Mouse (Mus musculus) erythroblast, adult 5-6 weeks (primary cell): ENCODE measurements around the gene Gm15155. TPM values are rescaled to one million over a fixed set of nuclear protein-coding genes. Genes with fewer than 3 reads are reported as not detected.
"Not testable (repeated sequence)": the region's sequence is repeated elsewhere in the genome, so short reads cannot be mapped to it uniquely, and the experiment has no call there.

Source experiments
- ATAC-seq: replicated peaks from 2 replicates; pipeline ENCODE4 v1.8.0; 2016; ENCODE audit warnings: moderate number of reproducible peaks, mild to moderate bottlenecking, moderate TSS enrichment, inconsistent platforms; ENCODE audit not compliant: poor library complexity, low FRiP score, severe bottlenecking
- total RNA-seq, 2 experiments: library from RNA; stranded (forward) in 1 of 2; stranded (reverse) in 1 of 2; fragments of 150-400 nt in 1 of 2; fragments of 200-764, 138-1000 nt in 1 of 2; gene quantifications; 2 replicates each; pipeline versions ENCODE4 v1.2.3 to v1.2.4; 2015 to 2017; ENCODE audit warnings: low replicate concordance in 2 of 2

Gm15155 gene
- total RNA-seq (2015; ENCODE audit: low replicate concordance): not detected in 2 replicates
- not detected in 2 replicates for total RNA-seq (2017; ENCODE audit: low replicate concordance)

DNA sequence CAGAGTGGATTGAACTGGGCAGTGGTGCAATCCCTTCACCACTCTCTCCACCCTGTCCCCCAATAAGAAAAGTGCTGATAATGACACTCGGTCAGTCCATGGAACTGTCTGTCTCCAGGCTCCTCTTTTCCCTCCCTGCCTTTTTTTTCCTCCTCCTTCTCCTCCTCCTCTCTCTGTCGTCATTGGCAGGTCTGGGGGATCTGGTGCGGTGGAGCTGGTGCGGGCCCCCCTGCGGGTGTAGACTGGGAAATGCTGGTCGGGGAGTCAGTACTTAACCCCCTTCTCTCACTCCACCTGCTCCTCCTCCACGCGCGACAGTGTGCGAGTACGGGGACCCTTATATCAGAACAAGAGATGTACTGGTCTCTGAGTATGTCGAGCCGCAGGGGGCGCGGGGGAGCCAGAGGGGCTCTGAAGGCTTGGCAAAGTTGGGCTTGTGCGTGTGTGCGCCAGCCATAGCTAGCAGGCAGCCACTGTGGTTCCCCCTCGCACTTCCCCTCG is at the start of gene Gm15155:
TSS of gene Gm15155 (plus strand) at position 401 of the 501 bp plus-strand sequence.
- ATAC-seq: no peak

- no peak for ATAC-seq
These were observed 44.8 kb upstream of the Gm15155 start for GRCm38 (mm10) chrX:155579791-155580190.

DNA sequence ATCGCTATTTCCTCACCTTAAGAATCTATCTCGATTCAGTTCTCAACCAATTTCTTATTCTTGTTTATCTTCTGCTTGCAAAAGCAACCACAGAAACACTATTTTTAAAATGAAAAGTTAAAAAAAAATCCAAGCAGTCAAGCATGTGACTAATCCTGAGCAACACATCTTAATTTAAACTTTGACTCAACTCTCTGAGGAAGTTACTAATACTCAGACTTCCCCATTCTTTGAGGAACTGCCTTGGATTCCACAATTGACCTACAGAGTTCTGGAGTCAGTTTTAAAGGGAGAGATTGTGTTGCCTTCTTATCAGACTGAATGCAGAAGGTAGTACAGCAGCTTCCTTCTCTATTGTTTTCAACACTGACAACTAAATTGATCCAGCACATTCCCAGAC is 40.0 kb upstream of the Gm15155 start:
- ATAC-seq: no peak

DNA sequence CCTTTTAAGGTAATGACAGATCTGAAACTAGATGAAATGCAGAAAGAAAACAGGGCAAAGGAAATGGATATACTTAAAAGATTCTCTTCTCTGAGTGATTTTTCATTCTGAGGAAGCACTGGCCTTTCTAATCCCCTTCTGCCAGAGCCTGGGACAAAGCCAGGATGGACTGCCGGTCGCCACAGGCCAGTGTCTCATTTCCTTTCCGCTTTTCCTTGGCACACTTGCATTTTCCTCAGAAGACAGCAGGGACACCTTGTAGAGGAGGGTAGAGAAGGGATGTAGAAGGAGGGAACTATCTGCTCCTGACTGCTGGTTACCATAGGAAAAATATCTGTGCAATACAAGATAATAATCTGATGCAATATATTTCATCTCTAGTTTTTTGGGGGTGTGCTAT is 33.1 kb upstream of the Gm15155 start:
- no peak for ATAC-seq

DNA sequence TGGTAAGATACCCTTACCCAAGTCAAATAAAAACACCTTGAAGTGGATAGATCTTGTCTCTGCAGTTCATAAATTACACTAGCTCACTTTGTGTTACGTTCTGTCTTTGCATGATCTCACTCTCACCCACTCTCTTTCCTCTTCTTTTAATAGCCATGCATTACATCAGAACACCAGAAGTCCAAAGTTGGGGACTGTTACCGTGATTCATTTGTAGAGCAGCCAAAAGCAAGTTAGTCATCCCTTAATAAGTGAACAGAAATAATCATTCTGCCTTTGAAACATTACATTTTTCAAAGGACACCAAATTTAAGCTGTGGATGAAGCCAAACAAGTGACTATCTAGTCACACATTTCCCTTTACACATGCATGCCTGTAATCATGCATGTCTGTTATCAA is 32.1 kb upstream of the Gm15155 start:
- ATAC-seq: no peak

- no peak for ATAC-seq
These were observed 29.9 kb upstream of the Gm15155 start for GRCm38 (mm10) chrX:155594685-155595084.

GRCm38 (mm10) chrX:155596390-155596789 is 28.2 kb upstream of the Gm15155 start:
- ATAC-seq: no peak

DNA sequence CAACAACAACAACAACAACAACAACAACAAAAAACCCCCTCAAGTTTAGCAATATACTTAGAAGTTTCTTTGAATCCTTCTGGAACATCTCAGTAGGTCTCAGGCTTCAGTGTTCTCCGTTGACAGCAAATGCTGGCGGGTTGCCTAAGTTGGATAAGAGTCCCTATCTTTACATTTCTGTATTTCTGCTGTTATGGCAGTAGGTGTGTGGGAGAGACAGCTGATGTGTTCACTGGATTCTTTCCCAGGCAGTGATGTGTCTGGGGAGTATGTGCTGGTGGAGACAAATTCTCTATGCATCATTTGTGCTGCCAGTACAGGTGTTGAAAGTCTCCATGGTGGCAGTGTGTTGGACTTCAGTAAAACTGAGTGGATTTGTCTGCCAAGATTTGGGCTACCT is 23.3 kb upstream of the Gm15155 start:
- ATAC-seq: no peak

DNA sequence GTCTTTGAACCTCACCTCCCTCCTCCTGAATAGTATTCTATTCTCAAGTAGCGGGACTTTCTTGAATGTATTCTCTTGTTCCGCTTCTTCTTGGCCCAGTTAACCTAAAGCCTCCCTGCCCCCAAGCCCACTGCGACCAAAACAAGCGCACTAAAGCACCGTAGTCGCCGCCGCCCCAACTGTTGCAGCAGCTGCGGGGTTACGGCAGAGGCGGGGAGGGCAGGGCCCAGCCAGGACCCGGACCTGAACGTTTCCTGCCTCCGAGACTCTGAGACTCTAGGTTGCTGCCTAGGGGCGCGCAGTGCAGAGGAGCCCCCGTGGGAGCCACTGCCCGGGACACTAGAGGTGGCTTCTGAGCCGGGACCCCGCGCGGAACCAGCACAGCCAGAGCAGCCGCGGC is 2.0 kb upstream of the Gm15155 start:
- ATAC-seq: no peak

- ATAC-seq: no peak
These were observed 1.5 kb upstream of the Gm15155 start for GRCm38 (mm10) chrX:155622961-155623599.

GRCm38 (mm10) chrX:155623701-155624281 is 750 bp upstream of the Gm15155 start, which contains the start of gene Ptchd1:
Gene Ptchd1, minus strand, starts transcription at chrX:155623814.
- ATAC-seq: no peak

DNA sequence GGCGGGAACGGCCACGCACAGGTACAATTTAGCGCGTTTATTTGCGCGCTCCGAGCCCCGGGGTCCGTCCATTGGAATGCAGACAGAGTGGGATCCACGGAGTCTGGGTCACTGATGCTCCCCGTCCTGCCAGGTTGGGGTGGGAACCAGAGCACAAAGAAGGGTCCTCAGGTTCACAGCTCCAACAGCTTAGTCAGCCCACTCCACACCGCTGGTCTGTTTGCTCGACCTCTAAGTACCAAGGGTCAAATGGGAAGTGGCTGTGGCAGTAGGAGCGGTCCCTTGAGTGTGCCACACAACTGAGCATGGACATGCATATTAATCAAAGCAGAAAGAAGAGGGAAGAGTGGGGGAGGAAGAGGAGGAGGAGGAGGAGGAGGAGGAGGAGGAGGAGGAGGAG is 354 bp downstream of the Gm15155 start:
- no peak for ATAC-seq

DNA sequence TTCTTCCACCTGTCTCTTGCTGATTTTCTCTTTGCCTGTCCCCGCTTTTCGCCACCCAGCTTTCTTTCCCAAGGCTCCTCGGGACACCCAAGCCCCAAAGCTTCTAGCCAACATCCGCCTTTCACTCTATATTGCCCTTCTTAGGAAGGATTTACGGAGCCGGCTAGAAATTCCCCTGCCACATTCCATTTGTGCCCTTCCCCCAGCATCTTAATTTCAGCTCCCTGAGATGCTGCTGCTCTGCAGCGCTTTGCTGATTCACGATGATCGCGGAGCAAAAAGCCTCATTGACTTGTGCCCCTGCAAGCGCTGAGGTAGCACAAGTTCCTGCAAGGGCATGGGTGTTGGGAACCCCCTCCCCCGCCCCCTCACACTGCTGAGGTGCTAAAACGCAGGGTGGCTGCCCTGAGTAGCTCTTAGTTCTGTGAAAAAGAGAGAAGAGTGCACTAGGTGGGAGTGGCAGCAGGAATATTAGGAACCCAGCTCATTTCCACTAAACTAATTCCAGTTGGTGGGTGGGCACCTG is 1.2 kb downstream of the Gm15155 start:
- ATAC-seq: no peak

DNA sequence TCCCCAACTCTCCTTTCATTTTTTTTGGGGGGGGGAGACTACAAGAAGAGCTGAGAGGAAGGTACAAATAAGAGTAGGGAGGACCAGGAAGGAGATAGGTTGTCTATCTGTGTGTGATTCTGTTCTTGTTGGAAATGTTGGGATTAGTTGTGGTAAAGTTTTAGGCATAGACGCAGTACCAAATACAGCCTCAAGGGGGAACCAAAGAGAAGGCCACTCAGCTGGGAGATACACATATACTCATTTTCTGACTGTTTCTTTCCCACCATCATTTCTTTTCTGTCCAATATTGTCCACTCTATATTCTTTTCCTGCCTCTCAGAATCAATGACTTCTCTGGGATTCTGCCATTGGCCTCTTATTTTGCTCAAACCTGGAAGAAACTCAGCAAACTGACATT is 19.4 kb downstream of the Gm15155 start:
- no peak for ATAC-seq

- no peak for ATAC-seq
These were observed 21.4 kb downstream of the Gm15155 start for GRCm38 (mm10) chrX:155645975-155646374.

DNA sequence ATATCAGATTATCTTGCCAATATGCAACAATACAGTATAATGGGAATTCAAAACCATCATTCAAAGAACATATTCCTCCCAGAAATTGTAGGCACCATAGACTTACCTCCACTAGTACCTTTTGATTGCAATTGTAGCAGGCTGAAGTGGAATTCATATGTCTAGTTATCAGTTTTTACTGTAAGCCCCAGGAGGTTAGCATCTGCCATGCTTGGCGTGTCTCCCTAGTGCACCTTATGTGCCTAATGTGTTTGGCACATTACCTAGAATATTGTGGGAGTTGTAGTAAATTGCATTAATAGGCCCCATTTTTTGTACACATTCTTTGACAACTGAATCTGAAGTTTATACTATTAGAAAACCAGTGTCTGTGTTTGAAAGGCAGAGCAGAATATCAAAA is 33.4 kb downstream of the Gm15155 start:
- ATAC-seq: no peak

GRCm38 (mm10) chrX:155690440-155690839 is 65.9 kb downstream of the Gm15155 start:
- ATAC-seq: not testable (repeated sequence)

DNA sequence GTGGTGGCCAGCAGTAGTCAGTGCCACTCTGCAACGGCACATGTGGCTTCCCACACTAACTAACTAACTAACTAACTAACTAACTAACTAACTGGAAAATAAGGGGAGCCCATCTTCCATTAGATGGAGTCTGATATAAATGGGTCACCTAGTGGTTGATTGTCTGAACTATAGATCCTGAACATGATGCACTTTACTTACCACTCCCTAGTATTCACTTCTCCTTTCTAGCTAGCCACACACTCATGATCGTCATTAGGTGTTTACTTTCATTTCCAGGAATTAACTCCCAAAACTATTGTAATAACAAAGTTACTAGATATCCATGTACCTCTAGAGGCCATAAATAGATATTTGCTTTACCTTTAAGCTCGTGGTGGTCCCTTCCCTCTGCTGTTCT is 99.6 kb downstream of the Gm15155 start:
- ATAC-seq: no peak

DNA sequence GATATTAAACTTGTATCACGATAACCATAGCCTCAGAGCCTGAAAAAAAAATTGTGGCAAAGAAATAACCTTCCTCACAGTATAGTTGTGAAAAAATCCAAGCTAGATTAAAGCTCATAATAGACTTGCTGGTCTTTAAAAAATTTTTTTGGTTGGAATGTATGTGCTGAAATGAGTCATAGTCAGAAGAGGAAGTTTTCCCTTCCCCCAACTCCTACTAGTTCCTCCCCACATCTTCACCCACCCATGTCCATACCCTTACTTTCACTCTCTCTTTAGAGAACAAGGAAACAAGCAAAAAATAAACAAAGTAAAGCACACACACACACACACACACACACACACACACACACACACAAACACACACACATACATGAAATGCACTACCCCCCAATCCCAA is 103.8 kb downstream of the Gm15155 start:
- no peak for ATAC-seq

- ATAC-seq: no peak
These were observed 263.6 kb downstream of the Gm15155 start for GRCm38 (mm10) chrX:155888118-155888517.

GRCm38 (mm10) chrX:155900040-155900439 is 275.5 kb downstream of the Gm15155 start:
- no peak for ATAC-seq
